Mouse (Mus musculus): ENCODE measurements around the gene Igf1. TPM values are rescaled to one million over a fixed set of nuclear protein-coding genes. Genes with fewer than 3 reads are reported as not detected.

Gene Igf1
- total and polyA plus RNA-seq, 2 experiments = 252 to 1,223 TPM

- Histone ChIP-seq H3K4me1 (ENCODE audit: control insufficient read depth, insufficient read depth, low read length) (peaks cover 48% of the 10 kb centered on the region), H3K36me3 (ENCODE audit: control insufficient read depth, insufficient read depth, low read length) (peaks cover 27% of the 10 kb centered on the region), H3K27ac (replicated peaks; ENCODE audit: insufficient read depth, low read depth, low read length) (peak overlapping the region; percentile 61), H3K27me3 (ENCODE audit: control insufficient read depth, insufficient read depth, low read length) (no peaks in the 10 kb centered on the region), H3K4me3 (ENCODE audit: insufficient read depth, low read depth, low read length) (no peak overlapping the region), H3K9ac (ENCODE audit: low read depth, low read length) (peak overlapping the region; percentile 22), H3K79me2 (ENCODE audit: control insufficient read depth, insufficient read depth, low read length) (no peaks in the 10 kb centered on the region)
- 24% methylated on average over 5 of the region's 5 CpGs for WGBS
- TF ChIP-seq POLR2A (IDR thresholded peaks at IDR 0.05; ENCODE audit: extremely low read depth, insufficient read depth, low read length) = no peak
- TF ChIP-seq CTCF (IDR thresholded peaks at IDR 0.05; ENCODE audit: low read depth, low read length) = no peak
- DNase-seq (ENCODE audit: extremely low read depth, low read depth, low spot score) = no peak
Measured at GRCm38 (mm10) chr10:87904324-87904723, 46.3 kb downstream of the Igf1 start.

GRCm38 (mm10) chr10:87905087-87905486, 47.0 kb downstream of the Igf1 start:
- no peaks in the 10 kb centered on the region for H3K79me2 ChIP-seq (ENCODE audit: control insufficient read depth, insufficient read depth, low read length)
- peaks cover 29% of the 10 kb centered on the region for H3K36me3 ChIP-seq (ENCODE audit: control insufficient read depth, insufficient read depth, low read length)
- H3K27ac ChIP-seq (replicated peaks; ENCODE audit: insufficient read depth, low read depth, low read length) = peak overlapping the region; percentile 61
- TF ChIP-seq CTCF (IDR thresholded peaks at IDR 0.05; ENCODE audit: low read depth, low read length) (no peak), POLR2A (IDR thresholded peaks at IDR 0.05; ENCODE audit: extremely low read depth, insufficient read depth, low read length) (no peak)
- H3K4me3 ChIP-seq (ENCODE audit: insufficient read depth, low read depth, low read length) = no peak overlapping the region
- DNase-seq (ENCODE audit: extremely low read depth, low read depth, low spot score) = no peak
- H3K9ac ChIP-seq (ENCODE audit: low read depth, low read length) = no peak overlapping the region; the same call in 1 of the 2 replicates
- no peaks in the 10 kb centered on the region for H3K27me3 ChIP-seq (ENCODE audit: control insufficient read depth, insufficient read depth, low read length)
- H3K4me1 ChIP-seq (ENCODE audit: control insufficient read depth, insufficient read depth, low read length) = peaks cover 46% of the 10 kb centered on the region
- WGBS = 77% methylated on average over 3 of the region's 3 CpGs

- no peak for TF ChIP-seq POLR2A (IDR thresholded peaks at IDR 0.05; ENCODE audit: extremely low read depth, insufficient read depth, low read length)
- 11% methylated on average over 3 of the region's 3 CpGs for WGBS
Measured at GRCm38 (mm10) chr10:87906121-87906520, 48.1 kb downstream of the Igf1 start.

GRCm38 (mm10) chr10:87906757-87907307, 48.8 kb downstream of the Igf1 start:
- WGBS = 16% methylated on average over 2 of the region's 2 CpGs
- Histone ChIP-seq H3K4me1 (ENCODE audit: control insufficient read depth, insufficient read depth, low read length) (peaks cover 32% of the 10 kb centered on the region), H3K27me3 (ENCODE audit: control insufficient read depth, insufficient read depth, low read length) (no peaks in the 10 kb centered on the region), H3K4me3 (ENCODE audit: insufficient read depth, low read depth, low read length) (no peak overlapping the region), H3K79me2 (ENCODE audit: control insufficient read depth, insufficient read depth, low read length) (no peaks in the 10 kb centered on the region), H3K36me3 (ENCODE audit: control insufficient read depth, insufficient read depth, low read length) (peaks cover 31% of the 10 kb centered on the region), H3K27ac (replicated peaks; ENCODE audit: insufficient read depth, low read depth, low read length) (peak overlapping the region; percentile 97), H3K9ac (ENCODE audit: low read depth, low read length) (no peak overlapping the region; the same call in 1 of the 2 replicates)
- TF ChIP-seq CTCF (IDR thresholded peaks at IDR 0.05; ENCODE audit: low read depth, low read length) (no peak), POLR2A (IDR thresholded peaks at IDR 0.05; ENCODE audit: extremely low read depth, insufficient read depth, low read length) (no peak)
- peak; percentile 99 for DNase-seq (ENCODE audit: extremely low read depth, low read depth, low spot score)

More at GRCm38 (mm10) chr10:87906121-87906520, 48.1 kb downstream of the Igf1 start:
- no peak overlapping the region for H3K4me3 ChIP-seq (ENCODE audit: insufficient read depth, low read depth, low read length)
- H3K79me2 ChIP-seq (ENCODE audit: control insufficient read depth, insufficient read depth, low read length) = no peaks in the 10 kb centered on the region
- no peaks in the 10 kb centered on the region for H3K27me3 ChIP-seq (ENCODE audit: control insufficient read depth, insufficient read depth, low read length)
- peak overlapping the region; percentile 31 for H3K9ac ChIP-seq (ENCODE audit: low read depth, low read length)
- peaks cover 30% of the 10 kb centered on the region for H3K36me3 ChIP-seq (ENCODE audit: control insufficient read depth, insufficient read depth, low read length)
- peak; percentile 97 for DNase-seq (ENCODE audit: extremely low read depth, low read depth, low spot score)
- peaks cover 39% of the 10 kb centered on the region for H3K4me1 ChIP-seq (ENCODE audit: control insufficient read depth, insufficient read depth, low read length)
- H3K27ac ChIP-seq (replicated peaks; ENCODE audit: insufficient read depth, low read depth, low read length) = peak overlapping the region; percentile 97

DNA sequence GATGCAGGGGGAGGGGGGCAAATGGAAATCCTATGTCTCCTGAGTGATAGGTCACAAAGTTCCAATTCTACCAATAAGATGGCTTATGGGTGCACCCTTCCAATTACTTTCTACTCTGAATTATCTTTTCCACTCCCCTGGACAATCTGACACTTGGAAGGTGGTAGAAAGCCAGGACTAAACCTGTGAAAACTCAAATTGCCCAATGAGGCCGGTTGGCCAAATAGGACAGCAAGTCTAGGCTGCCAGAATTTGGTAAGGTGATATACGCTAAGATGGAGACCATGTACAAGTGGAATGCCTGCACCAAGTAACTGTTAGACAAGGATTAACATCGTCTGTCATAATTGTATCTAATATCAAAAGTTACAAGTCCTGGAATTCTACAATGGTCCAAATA, 55.8 kb downstream of the Igf1 start:
- Histone ChIP-seq H3K79me2 (ENCODE audit: control insufficient read depth, insufficient read depth, low read length) (no peaks in the 10 kb centered on the region), H3K9ac (ENCODE audit: low read depth, low read length) (0 out of 2 replicates have a peak overlapping the region, but pooled peaks have one; percentile 7), H3K4me3 (ENCODE audit: insufficient read depth, low read depth, low read length) (no peak overlapping the region), H3K27ac (replicated peaks; ENCODE audit: insufficient read depth, low read depth, low read length) (peak overlapping the region; percentile 48), H3K4me1 (ENCODE audit: control insufficient read depth, insufficient read depth, low read length) (peaks cover 22% of the 10 kb centered on the region), H3K36me3 (ENCODE audit: control insufficient read depth, insufficient read depth, low read length) (peaks cover 53% of the 10 kb centered on the region), H3K27me3 (ENCODE audit: control insufficient read depth, insufficient read depth, low read length) (no peaks in the 10 kb centered on the region)
- peak; percentile 56 for DNase-seq (ENCODE audit: extremely low read depth, low read depth, low spot score)
- WGBS = 49% methylated on average over 3 of the region's 3 CpGs
- TF ChIP-seq POLR2A (IDR thresholded peaks at IDR 0.05; ENCODE audit: extremely low read depth, insufficient read depth, low read length) = no peak
- TF ChIP-seq CTCF (IDR thresholded peaks at IDR 0.05; ENCODE audit: low read depth, low read length) = no peak

DNA sequence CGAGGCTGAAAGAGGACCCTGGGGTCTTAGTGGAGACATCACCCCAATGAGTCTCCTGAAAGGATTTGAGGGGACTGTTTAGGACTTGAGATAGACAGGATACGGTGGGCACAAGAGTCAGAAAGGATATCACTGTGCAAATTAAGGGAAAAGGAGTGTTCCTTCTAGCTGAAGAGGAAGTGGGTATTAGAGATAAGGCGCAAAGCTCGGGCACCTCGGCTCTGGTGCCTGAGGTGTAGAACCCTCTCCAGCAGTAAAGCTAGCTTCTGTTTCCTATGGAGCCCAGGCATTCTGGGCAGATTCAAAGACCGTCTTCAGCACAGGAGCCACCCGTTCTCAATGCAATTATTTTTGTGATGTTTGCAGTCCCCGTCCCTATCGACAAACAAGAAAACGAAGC, 56.9 kb downstream of the Igf1 start:
- Histone ChIP-seq H3K27ac (replicated peaks; ENCODE audit: insufficient read depth, low read depth, low read length) (peak overlapping the region; percentile 67), H3K27me3 (ENCODE audit: control insufficient read depth, insufficient read depth, low read length) (no peaks in the 10 kb centered on the region), H3K4me1 (ENCODE audit: control insufficient read depth, insufficient read depth, low read length) (peaks cover 22% of the 10 kb centered on the region), H3K79me2 (ENCODE audit: control insufficient read depth, insufficient read depth, low read length) (no peaks in the 10 kb centered on the region), H3K9ac (ENCODE audit: low read depth, low read length) (peak overlapping the region; percentile 25), H3K4me3 (ENCODE audit: insufficient read depth, low read depth, low read length) (no peak overlapping the region), H3K36me3 (ENCODE audit: control insufficient read depth, insufficient read depth, low read length) (peaks cover 57% of the 10 kb centered on the region)
- no peak for DNase-seq (ENCODE audit: extremely low read depth, low read depth, low spot score)
- no peak for TF ChIP-seq POLR2A (IDR thresholded peaks at IDR 0.05; ENCODE audit: extremely low read depth, insufficient read depth, low read length)
- TF ChIP-seq CTCF (IDR thresholded peaks at IDR 0.05; ENCODE audit: low read depth, low read length) = no peak
- 26% methylated on average over 10 of the region's 10 CpGs for WGBS
